20 mouse cellular contexts compared by ENCODE assay signal in genomic region chr8:119428350-119428740, GRCm38 (mm10). TPM values are rescaled to one million over a fixed set of nuclear protein-coding genes. Genes with fewer than 3 reads are reported as not detected.
DNase-seq lines count a peak whose midpoint lies in the region; ATAC-seq and TF ChIP-seq lines count a peak whose summit lies in the region.
"Had no signal": no experiment of that assay in that cellular context is flagged by ENCODE, and none has a peak within 500 bp of the region (broad histone marks: within the 10 kb centered on the region; RNA-seq: fewer than 3 reads in every experiment).

No protein-coding gene starts in this region.

- H3K36me3 ChIP-seq in embryonic facial prominence, embryonic 14.5 days (ENCODE audit: control insufficient read depth, insufficient read depth, low read length) = no peaks in the 10 kb centered on the region
- no peaks in the 10 kb centered on the region for H3K36me3 ChIP-seq in embryonic facial prominence, embryonic 10.5 days (replicated peaks)
- H3K36me3 ChIP-seq in liver, postnatal 0 days (replicated peaks; ENCODE audit: insufficient read depth, low read length) = no peaks in the 10 kb centered on the region
- no peaks in the 10 kb centered on the region for H3K36me3 ChIP-seq in liver, embryonic 12.5 days
- H3K36me3 ChIP-seq: forebrain, embryonic 15.5 days; G1E; heart, embryonic 13.5 days; hindbrain, embryonic 15.5 days; liver, embryonic 15.5 days; neural tube, embryonic 12.5 days had no signal

- TF ChIP-seq CTCF in liver, postnatal 0 days (IDR thresholded peaks at IDR 0.05; ENCODE audit: low read depth) = no peak

- no peak for TF ChIP-seq EP300 in liver, postnatal 0 days (IDR thresholded peaks at IDR 0.05; ENCODE audit: low read depth)

- no peaks in the 10 kb centered on the region for H3K27me3 ChIP-seq in embryonic facial prominence, embryonic 14.5 days (replicated peaks; ENCODE audit: control insufficient read depth, insufficient read depth, low read length)
- H3K27me3 ChIP-seq in embryonic facial prominence, embryonic 10.5 days (replicated peaks; ENCODE audit: low read depth, poor library complexity, severe bottlenecking) = no peaks in the 10 kb centered on the region
- no peaks in the 10 kb centered on the region for H3K27me3 ChIP-seq in liver, postnatal 0 days (ENCODE audit: insufficient read depth, low read length)
- H3K27me3 ChIP-seq in liver, embryonic 12.5 days (replicated peaks) = no peaks in the 10 kb centered on the region
- H3K27me3 ChIP-seq: forebrain, embryonic 15.5 days; hindbrain, embryonic 15.5 days; liver, embryonic 15.5 days; neural tube, embryonic 12.5 days had no signal

- WGBS in embryonic facial prominence, embryonic 14.5 days = 58% methylated on average over 7 of the region's 7 CpGs
- WGBS in embryonic facial prominence, embryonic 10.5 days = 69% methylated on average over 7 of the region's 7 CpGs
- WGBS in liver, postnatal 0 days (ENCODE audit: insufficient replicate concordance) = 64% methylated on average over 7 of the region's 7 CpGs
- WGBS in liver, embryonic 12.5 days (ENCODE audit: insufficient replicate concordance) = 57% methylated on average over 7 of the region's 7 CpGs

- H3K9ac ChIP-seq in embryonic facial prominence, embryonic 14.5 days (ENCODE audit: low read depth, low read length) = no peak overlapping the region
- H3K9ac ChIP-seq in liver, postnatal 0 days (replicated peaks) = peak overlapping the region; percentile 50
- H3K9ac ChIP-seq in liver, embryonic 12.5 days = no peak overlapping the region
- H3K9ac ChIP-seq: forebrain, embryonic 15.5 days; heart, embryonic 13.5 days; hindbrain, embryonic 15.5 days; liver, embryonic 15.5 days; neural tube, embryonic 12.5 days had no signal

- ATAC-seq in embryonic facial prominence, embryonic 14.5 days (ENCODE audit: low read depth) = peak; percentile 48
- no peak for ATAC-seq in liver, postnatal 0 days
- ATAC-seq in liver, embryonic 12.5 days = no peak
- ATAC-seq: forebrain, embryonic 15.5 days; intestine, embryonic 16.5 days; midbrain, embryonic 16.5 days had no signal

- DNase-seq in embryonic facial prominence, embryonic 14.5 days (ENCODE audit: low spot score) = no peak
- DNase-seq in embryonic facial prominence, embryonic 10.5 days (ENCODE audit: low spot score) = no peak
- DNase-seq in liver, postnatal 0 days = no peak
- DNase-seq in 416B (ENCODE audit: low read depth) = peak; percentile 55
- DNase-seq in adipocyte (ENCODE audit: low spot score) = peak; percentile 53
- DNase-seq in layer of hippocampus, postnatal 14 days (ENCODE audit: low spot score in 2 of 2) = no peak
- no peak for DNase-seq in frontal cortex, postnatal 14 days (ENCODE audit: low spot score in 2 of 2)
- DNase-seq: heart, postnatal 36 days had no signal

- H3K4me2 ChIP-seq in embryonic facial prominence, embryonic 14.5 days (ENCODE audit: low read depth, low read length) = no peak overlapping the region
- peak overlapping the region; percentile 45 for H3K4me2 ChIP-seq in liver, postnatal 0 days (ENCODE audit: low read depth, low read length)
- no peak overlapping the region for H3K4me2 ChIP-seq in liver, embryonic 12.5 days
- H3K4me2 ChIP-seq: forebrain, embryonic 15.5 days; heart, embryonic 13.5 days; hindbrain, embryonic 15.5 days; liver, embryonic 15.5 days; neural tube, embryonic 12.5 days had no signal

- H3K27ac ChIP-seq in embryonic facial prominence, embryonic 14.5 days (replicated peaks; ENCODE audit: low read depth, low read length) = no peak overlapping the region
- no peak overlapping the region; the same call in 1 of the 2 replicates for H3K27ac ChIP-seq in embryonic facial prominence, embryonic 10.5 days (replicated peaks)
- H3K27ac ChIP-seq in liver, postnatal 0 days (ENCODE audit: low read depth) = peak overlapping the region; percentile 95
- no peak overlapping the region for H3K27ac ChIP-seq in liver, embryonic 12.5 days
- H3K27ac ChIP-seq: forebrain, embryonic 15.5 days; heart, embryonic 13.5 days; hindbrain, embryonic 15.5 days; left cerebral cortex, adult 2 months; neural tube, embryonic 12.5 days had no signal

- peaks cover 8% of the 10 kb centered on the region; the same call in 1 of the 2 replicates for H3K4me1 ChIP-seq in embryonic facial prominence, embryonic 14.5 days (ENCODE audit: control insufficient read depth, insufficient read depth, low read length)
- peaks cover 51% of the 10 kb centered on the region for H3K4me1 ChIP-seq in embryonic facial prominence, embryonic 10.5 days
- H3K4me1 ChIP-seq in liver, postnatal 0 days (ENCODE audit: insufficient read depth) = peaks cover 79% of the 10 kb centered on the region
- H3K4me1 ChIP-seq in liver, embryonic 12.5 days = peaks cover 62% of the 10 kb centered on the region
- H3K4me1 ChIP-seq: forebrain, embryonic 15.5 days; hindbrain, embryonic 15.5 days; neural tube, embryonic 12.5 days had no signal

- H3K9me3 ChIP-seq in embryonic facial prominence, embryonic 14.5 days (ENCODE audit: control insufficient read depth, low read length) = no peaks in the 10 kb centered on the region
- no peaks in the 10 kb centered on the region for H3K9me3 ChIP-seq in embryonic facial prominence, embryonic 10.5 days
- H3K9me3 ChIP-seq in liver, postnatal 0 days (ENCODE audit: low read length) = no peaks in the 10 kb centered on the region
- H3K9me3 ChIP-seq in liver, embryonic 12.5 days (replicated peaks) = no peaks in the 10 kb centered on the region
- H3K9me3 ChIP-seq: forebrain, embryonic 15.5 days; G1E; heart, embryonic 13.5 days; hindbrain, embryonic 15.5 days; liver, embryonic 15.5 days; neural tube, embryonic 12.5 days had no signal

- H3K4me3 ChIP-seq in embryonic facial prominence, embryonic 14.5 days (ENCODE audit: low read depth, low read length) = no peak overlapping the region
- H3K4me3 ChIP-seq in embryonic facial prominence, embryonic 10.5 days = no peak overlapping the region
- H3K4me3 ChIP-seq in liver, postnatal 0 days (ENCODE audit: low read depth, low read length) = no peak overlapping the region
- H3K4me3 ChIP-seq in liver, embryonic 12.5 days = no peak overlapping the region
- H3K4me3 ChIP-seq: erythroblast, embryonic 14.5 days; forebrain, embryonic 15.5 days; heart, embryonic 13.5 days; hindbrain, embryonic 15.5 days; left cerebral cortex, adult 2 months; liver, embryonic 15.5 days; neural tube, embryonic 12.5 days had no signal

RNA-seq across cellular contexts. Expression of gene Osgin1, which starts 5.6 kb away (rescaled TPM):
- polyA plus RNA-seq in embryonic facial prominence, embryonic 14.5 days (2014; fragmentation: Nextera tagmentation; extraction: Ambion mirVana) = 1.7 and 2.1 TPM in 2 replicates
- 0.43 and 0.47 TPM in 2 replicates for polyA plus RNA-seq in embryonic facial prominence, embryonic 10.5 days (2016; fragmentation: Nextera tagmentation; extraction: Ambion mirVana)
- 138 and 168 TPM in 2 replicates for polyA plus RNA-seq in liver, postnatal 0 days (2015; fragmentation: Nextera tagmentation; extraction: Ambion mirVana)
- 13.3 and 13.6 TPM in 2 replicates for polyA plus RNA-seq in liver, embryonic 12.5 days (2016; fragmentation: Nextera tagmentation; extraction: Ambion mirVana)
- 1 to 10 TPM in 1 of 2 experiments, under 1 TPM in 1; 0.19 to 1.2 TPM for total RNA-seq in layer of hippocampus, postnatal 14 days (2021)

RNA-seq across cellular contexts. Expression of gene Necab2, which starts 18.2 kb away (rescaled TPM):
- polyA plus RNA-seq in embryonic facial prominence, embryonic 14.5 days (2014; fragmentation: Nextera tagmentation; extraction: Ambion mirVana) = 3.2 and 3.7 TPM in 2 replicates
- polyA plus RNA-seq in embryonic facial prominence, embryonic 10.5 days (2016; fragmentation: Nextera tagmentation; extraction: Ambion mirVana) = 8.8 and 9.4 TPM in 2 replicates
- 0.14 TPM in 1 of 2 replicates, not detected in the other for polyA plus RNA-seq in liver, postnatal 0 days (2015; fragmentation: Nextera tagmentation; extraction: Ambion mirVana)
- 0.23 and 0.25 TPM in 2 replicates for polyA plus RNA-seq in liver, embryonic 12.5 days (2016; fragmentation: Nextera tagmentation; extraction: Ambion mirVana)
- 100 to 1,000 TPM; 126 to 129 TPM for total RNA-seq in layer of hippocampus, postnatal 14 days (2021)
- total RNA-seq: G1E; heart, postnatal 36 days; megakaryocyte, adult 5-6 weeks had no signal
- polyA plus RNA-seq: erythroblast, embryonic 14.5 days; G1E; liver, embryonic 15.5 days had no signal

RNA-seq across cellular contexts. Expression of gene Mlycd, which starts 33.7 kb away (rescaled TPM):
- 17.4 and 17.7 TPM in 2 replicates for polyA plus RNA-seq in embryonic facial prominence, embryonic 14.5 days (2014; fragmentation: Nextera tagmentation; extraction: Ambion mirVana)
- 7.3 and 7.6 TPM in 2 replicates for polyA plus RNA-seq in embryonic facial prominence, embryonic 10.5 days (2016; fragmentation: Nextera tagmentation; extraction: Ambion mirVana)
- polyA plus RNA-seq in liver, postnatal 0 days (2015; fragmentation: Nextera tagmentation; extraction: Ambion mirVana) = 37.0 and 44.4 TPM in 2 replicates
- polyA plus RNA-seq in liver, embryonic 12.5 days (2016; fragmentation: Nextera tagmentation; extraction: Ambion mirVana) = 11.7 TPM in 2 replicates
- 10 to 100 TPM; 24.1 to 27.0 TPM for total RNA-seq in layer of hippocampus, postnatal 14 days (2021)

Comparison
In these comparisons a context has a peak if more than half of its experiments do, and no peak if none do; other contexts are left out.
1. DNase-seq: peak in 416B (single experiment) and adipocyte (single experiment); none in embryonic facial prominence, embryonic 14.5 days (single experiment), embryonic facial prominence, embryonic 10.5 days (single experiment), liver, postnatal 0 days (single experiment), layer of hippocampus, postnatal 14 days (0 of 2) and frontal cortex, postnatal 14 days (0 of 2).